Mouse (Mus musculus): ENCODE results near the gene Gtf2ird2.

The Gtf2ird2 gene

GRCm38 (mm10) chr5:134236241-134236640 lies 52.4 kb downstream of the Gtf2ird2 start:
- DNase-seq = no peak

GRCm38 (mm10) chr5:134236796-134237195 lies 53.0 kb downstream of the Gtf2ird2 start:
- DNase-seq = peak; percentile 79

- no peak for DNase-seq
Measured at GRCm38 (mm10) chr5:134237508-134237907, 53.7 kb downstream of the Gtf2ird2 start.

- no peak for DNase-seq
Measured at GRCm38 (mm10) chr5:134237936-134238760, 54.3 kb downstream of the Gtf2ird2 start.

- no peak for DNase-seq
Measured at GRCm38 (mm10) chr5:134241831-134242230, 58.0 kb downstream of the Gtf2ird2 start.

- no peak for DNase-seq
Measured at GRCm38 (mm10) chr5:134243661-134244436, 60.0 kb downstream of the Gtf2ird2 start.

GRCm38 (mm10) chr5:134244890-134245289 lies 61.1 kb downstream of the Gtf2ird2 start:
- DNase-seq = no peak

- DNase-seq = no peak
Measured at GRCm38 (mm10) chr5:134246146-134246545, 62.3 kb downstream of the Gtf2ird2 start.

GRCm38 (mm10) chr5:134248608-134249244 lies 64.9 kb downstream of the Gtf2ird2 start:
- no peak for DNase-seq

- no peak for DNase-seq
Measured at GRCm38 (mm10) chr5:134249245-134249649, 65.4 kb downstream of the Gtf2ird2 start.

- no peak for DNase-seq
Measured at GRCm38 (mm10) chr5:134250601-134251000, 66.8 kb downstream of the Gtf2ird2 start.

GRCm38 (mm10) chr5:134251083-134251482 lies 67.3 kb downstream of the Gtf2ird2 start:
- DNase-seq = no peak

GRCm38 (mm10) chr5:134253806-134254205 lies 70.0 kb downstream of the Gtf2ird2 start:
- DNase-seq = no peak

- no peak for DNase-seq
Measured at GRCm38 (mm10) chr5:134255294-134255693, 71.5 kb downstream of the Gtf2ird2 start.

- DNase-seq = no peak
Measured at GRCm38 (mm10) chr5:134257349-134258031, 73.7 kb downstream of the Gtf2ird2 start.

- no peak for DNase-seq
Measured at GRCm38 (mm10) chr5:134258395-134258794, 74.6 kb downstream of the Gtf2ird2 start.

- no peak for DNase-seq
Measured at GRCm38 (mm10) chr5:134258934-134259333, 75.1 kb downstream of the Gtf2ird2 start.

- no peak for DNase-seq
Measured at GRCm38 (mm10) chr5:134260001-134260636, 76.3 kb downstream of the Gtf2ird2 start.

- no peak for DNase-seq
Measured at GRCm38 (mm10) chr5:134265890-134266289, 82.1 kb downstream of the Gtf2ird2 start.

GRCm38 (mm10) chr5:134266404-134266803 lies 82.6 kb downstream of the Gtf2ird2 start:
- DNase-seq = peak; percentile 74

- no peak for DNase-seq
Measured at GRCm38 (mm10) chr5:134268751-134269150, 84.9 kb downstream of the Gtf2ird2 start.

- no peak for DNase-seq
Measured at GRCm38 (mm10) chr5:134269751-134270150, 85.9 kb downstream of the Gtf2ird2 start.
